Mouse (Mus musculus) liver, adult 2 months (tissue): Measurements from ENCODE around the gene Cabp1.

Experiments
- CTCF ChIP-seq: fragments of 200-500 bp; IDR thresholded peaks from 2 replicates; pipeline ENCODE4 v1.5.1; 2011; ENCODE audit warnings: low read depth, low read length, control low read depth
- POLR2A ChIP-seq: fragments of 200-500 bp; IDR thresholded peaks from 2 replicates; pipeline ENCODE4 v1.6.1; 2011; ENCODE audit warnings: low read length, control low read depth; ENCODE audit not compliant: insufficient read depth; ENCODE audit errors: extremely low read depth

DNA sequence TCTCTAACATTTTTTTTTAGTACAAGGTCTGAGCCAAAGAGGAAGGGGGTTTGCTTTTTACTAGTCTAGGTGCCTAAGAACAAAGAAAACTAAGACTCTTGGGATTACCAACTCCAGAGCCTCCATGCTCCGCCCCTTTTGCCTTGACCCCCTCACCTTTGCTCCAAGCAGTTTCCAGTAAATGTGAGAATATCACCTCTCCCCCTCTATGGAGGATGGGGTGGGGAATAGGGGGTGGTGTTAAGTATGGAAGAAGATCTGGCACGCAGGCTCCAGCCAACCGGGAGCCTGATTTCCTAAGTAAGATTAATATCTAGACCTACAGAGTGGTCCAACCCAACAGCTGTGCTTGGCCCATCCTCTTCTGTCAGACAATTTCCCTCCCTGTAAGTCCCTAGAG is 53.5 kb downstream of the Cabp1 start:
- no peak for TF ChIP-seq POLR2A
- TF ChIP-seq CTCF: no peak
